Mouse (Mus musculus) brain, embryonic 14.5 days (tissue): Measurements from ENCODE around the gene Ska3.

Experiments
- CTCF ChIP-seq: fragments of 200-500 bp; IDR thresholded peaks from 2 replicates; pipeline ENCODE4 v1.5.1; 2012; ENCODE audit warnings: inconsistent platforms, mild to moderate bottlenecking, moderate library complexity, borderline replicate concordance; ENCODE audit not compliant: insufficient read depth, insufficient read length; ENCODE audit errors: extremely low read depth
- POLR2A ChIP-seq: fragments of 200-500 bp; IDR thresholded peaks from 2 replicates; pipeline ENCODE4 v1.6.1; 2012; ENCODE audit warnings: mild to moderate bottlenecking, inconsistent platforms, borderline replicate concordance; ENCODE audit not compliant: poor library complexity, insufficient read depth, insufficient read length, severe bottlenecking; ENCODE audit errors: extremely low read depth

GRCm38 (mm10) chr14:57803731-57804130 is 22.3 kb downstream of the Ska3 start:
- TF ChIP-seq CTCF: no peak
- no peak for TF ChIP-seq POLR2A
